Mouse (Mus musculus) adrenal gland, adult 8-10 months (tissue): ENCODE measurements around the gene Nln. TPM values are rescaled to one million over a fixed set of nuclear protein-coding genes. Genes with fewer than 3 reads are reported as not detected.

Experiments
- DNase-seq: peaks from one replicate; pipeline ENCODE4 v3.0.0; 2022
- total RNA-seq, 4 experiments: library from RNA; stranded (reverse); gene quantifications; 2 replicates each; pipeline ENCODE4 v1.2.4; 2022

The Nln gene
- total RNA-seq, 4 experiments from 2014 or later = 14.4 to 19.6 (median 16.5) TPM

GRCm38 (mm10) chr13:104095955-104096354 is 13.5 kb downstream of the Nln start:
- DNase-seq = no peak

DNA sequence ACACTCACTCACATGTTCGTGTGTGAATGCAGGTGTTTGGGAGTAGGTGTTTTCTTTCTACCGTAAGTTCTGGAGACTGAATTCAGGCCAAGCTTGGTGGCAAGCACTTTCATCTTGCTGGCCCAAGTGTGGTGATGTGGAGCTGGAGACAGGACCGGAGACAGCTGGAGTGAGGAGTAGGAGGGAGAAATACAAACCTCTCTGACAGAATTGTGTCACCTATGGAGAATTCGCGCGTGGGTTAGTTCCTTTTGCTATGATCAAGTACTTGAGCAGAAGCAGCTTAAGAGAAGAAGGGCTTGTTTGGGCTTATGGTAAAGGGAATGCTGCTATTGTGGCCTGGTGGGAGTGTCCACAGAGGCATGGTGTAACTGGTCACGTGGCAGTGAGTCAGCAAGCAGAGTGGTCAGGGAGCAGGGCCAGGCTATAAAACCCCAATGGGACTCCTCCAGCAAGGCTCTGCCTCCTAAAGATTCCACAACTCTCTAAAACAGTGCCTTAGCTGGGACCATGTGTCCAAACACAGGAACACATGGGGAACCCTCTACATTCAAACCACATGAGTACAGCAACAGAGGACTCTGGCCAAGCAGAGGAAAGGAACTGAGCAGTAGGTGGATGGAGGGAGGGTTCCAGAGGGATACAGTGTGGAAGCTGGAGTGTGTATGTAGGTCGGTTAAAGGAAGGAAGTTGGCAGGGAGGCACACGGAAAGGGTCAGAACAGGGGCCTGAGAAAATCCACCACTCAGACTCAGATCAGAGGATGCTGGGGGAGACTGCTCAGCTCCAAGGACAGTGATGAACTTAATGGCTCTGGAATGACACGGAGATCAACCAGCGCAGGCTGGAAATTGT is 14.7 kb downstream of the Nln start:
- no peak for DNase-seq

- DNase-seq = no peak
These were observed 17.7 kb downstream of the Nln start for GRCm38 (mm10) chr13:104091734-104092133.

DNA sequence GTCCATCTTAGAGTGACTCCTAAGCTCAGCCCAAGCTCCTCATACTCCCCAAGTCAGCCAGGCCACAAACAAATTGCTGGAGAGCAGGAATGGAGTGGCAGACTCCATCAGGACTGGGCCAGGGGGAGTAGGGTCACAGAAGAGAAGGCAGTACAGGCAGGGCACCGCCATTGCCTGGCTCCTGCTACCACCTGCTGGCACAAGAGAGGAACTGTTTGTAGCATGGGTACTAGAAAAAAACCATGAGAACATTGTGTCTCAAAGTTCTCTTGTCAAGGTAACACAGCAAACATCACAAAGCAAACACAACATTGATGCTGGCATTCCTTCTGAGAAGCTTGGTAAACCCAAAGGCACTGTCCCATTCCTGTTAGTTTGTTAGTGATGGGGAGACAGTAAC is 20.0 kb downstream of the Nln start:
- DNase-seq = no peak

DNA sequence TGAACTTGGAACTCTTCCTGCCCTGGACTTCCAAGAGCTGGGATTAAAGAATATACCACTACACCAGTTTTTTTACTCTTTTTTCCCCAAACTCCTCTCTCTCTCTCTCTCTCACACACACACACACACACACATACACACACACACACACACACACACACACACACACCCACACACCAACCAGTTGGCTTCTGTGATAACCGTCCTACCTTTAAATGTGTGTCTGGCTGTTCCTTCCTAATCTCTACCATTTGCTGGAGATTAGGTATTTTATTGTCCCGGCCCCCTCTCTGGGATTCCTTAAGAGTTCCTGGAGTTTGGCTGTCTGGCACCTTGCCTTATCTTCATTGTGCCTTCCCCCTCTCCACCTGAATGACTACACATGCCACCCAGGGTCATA is 24.8 kb downstream of the Nln start:
- DNase-seq = no peak

DNA sequence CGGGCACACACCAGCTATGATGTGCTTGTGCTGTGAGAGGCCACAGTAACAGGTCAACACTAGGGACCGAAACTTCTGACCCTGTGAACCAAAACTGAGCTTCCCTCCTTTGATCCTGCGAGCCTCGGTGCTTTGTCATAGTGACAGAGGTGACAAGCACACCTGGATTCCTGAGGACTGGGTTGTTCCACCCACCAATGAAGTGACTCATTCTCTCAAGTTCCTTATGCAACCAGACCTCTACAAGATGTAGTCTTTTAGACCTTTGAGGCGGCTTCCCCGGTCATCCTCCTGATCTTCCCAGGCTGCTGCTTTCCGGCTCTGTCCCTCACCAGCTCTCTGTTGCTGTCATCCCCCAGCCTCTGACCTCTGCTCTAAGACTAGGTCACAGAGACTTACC is 26.9 kb downstream of the Nln start:
- no peak for DNase-seq

- no peak for DNase-seq
These were observed 32.4 kb downstream of the Nln start for GRCm38 (mm10) chr13:104076993-104077392.

GRCm38 (mm10) chr13:104074731-104075130 is 34.7 kb downstream of the Nln start:
- DNase-seq = no peak

DNA sequence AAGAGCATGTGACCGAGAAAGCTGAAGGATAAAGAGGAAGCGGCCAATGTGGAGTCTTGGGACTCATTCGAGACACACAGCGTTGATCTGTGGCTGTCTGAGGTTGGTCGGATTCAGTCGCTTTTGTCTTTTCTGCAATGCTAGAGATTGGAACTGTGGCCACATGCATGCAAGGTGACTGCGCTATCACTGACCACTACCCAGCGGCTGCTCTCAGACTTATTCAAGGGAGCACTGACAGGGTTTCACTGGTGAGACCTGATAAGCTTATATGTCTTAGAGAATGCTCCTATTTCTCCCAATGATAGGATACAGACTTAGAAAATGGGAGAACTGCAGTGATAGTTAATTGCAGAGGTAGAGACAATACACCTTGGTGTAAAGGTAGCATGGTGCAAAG is 35.2 kb downstream of the Nln start:
- no peak for DNase-seq

- DNase-seq = no peak
These were observed 37.1 kb downstream of the Nln start for GRCm38 (mm10) chr13:104072351-104072750.

- no peak for DNase-seq
These were observed 38.7 kb downstream of the Nln start for GRCm38 (mm10) chr13:104070703-104071102.

DNA sequence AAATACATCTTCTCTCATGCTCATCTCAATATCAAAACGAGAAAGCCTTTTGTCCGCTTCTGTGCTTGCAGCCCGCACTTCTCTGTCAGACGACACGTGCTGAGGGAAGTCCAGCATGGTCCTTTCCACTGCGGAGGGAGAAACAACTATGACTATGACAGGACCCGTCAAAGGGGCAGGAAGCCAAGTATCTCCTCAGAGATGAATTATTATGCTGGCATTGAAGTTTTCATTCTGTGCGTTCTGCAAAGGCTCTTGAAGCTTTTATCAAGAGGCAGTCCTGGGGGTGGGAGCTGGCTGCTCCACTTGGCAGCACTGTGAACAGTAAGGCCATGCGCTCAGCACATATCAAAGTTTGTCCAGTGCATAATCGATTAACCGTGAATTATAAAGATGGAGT is 40.2 kb downstream of the Nln start:
- peak; percentile 39 for DNase-seq

DNA sequence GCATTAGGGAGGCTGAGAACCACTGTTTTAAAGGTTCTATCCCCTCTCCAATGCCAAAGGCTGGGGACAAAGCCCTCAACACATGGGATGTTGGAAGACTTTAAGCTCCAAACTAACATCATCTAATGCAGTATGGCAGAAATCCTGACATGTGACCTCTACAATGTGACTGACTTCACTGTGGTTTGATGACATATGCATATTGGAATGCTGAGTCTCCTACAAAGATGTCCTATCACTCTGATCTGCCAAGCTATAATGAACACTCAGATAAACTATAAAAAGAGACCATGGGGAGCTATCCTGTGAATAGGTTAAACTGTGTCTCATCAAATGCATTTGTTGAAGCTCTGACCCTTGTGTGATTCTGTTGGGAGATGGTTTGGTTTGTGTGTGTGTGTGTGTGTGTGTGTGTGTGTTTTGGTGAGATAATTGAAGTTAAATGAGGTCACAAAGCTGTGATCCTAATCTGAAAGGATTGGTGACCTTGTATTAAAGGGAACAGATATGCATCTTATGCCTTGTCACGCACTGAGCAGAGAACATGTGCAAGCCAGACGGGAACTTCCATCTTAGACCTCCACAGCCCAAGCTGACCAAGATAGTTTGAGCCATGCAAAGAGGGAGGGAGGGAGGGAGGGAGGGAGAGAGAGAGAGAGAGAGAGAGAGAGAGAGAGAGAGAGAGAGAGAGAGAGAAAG is 43.6 kb downstream of the Nln start:
- no peak for DNase-seq

DNA sequence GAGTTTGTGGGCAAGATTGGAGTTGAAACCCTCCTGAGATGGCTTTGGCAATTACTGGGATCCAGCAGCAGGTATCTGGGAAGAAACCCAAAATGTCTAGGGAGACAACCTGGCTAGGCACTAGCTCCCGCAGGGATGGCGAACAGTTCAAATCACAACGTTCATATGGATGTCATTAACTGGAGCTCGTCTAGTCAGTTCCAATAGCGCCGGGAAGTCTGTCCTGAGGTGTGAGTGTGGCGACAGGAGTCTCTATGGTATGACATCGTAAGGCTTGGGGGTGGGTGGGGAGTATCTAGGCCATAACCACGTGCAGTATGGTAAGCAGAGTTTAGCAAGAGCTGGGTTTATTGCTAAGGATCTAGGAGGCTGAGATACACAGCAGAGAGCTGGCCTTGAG is 46.4 kb downstream of the Nln start:
- DNase-seq = no peak

DNA sequence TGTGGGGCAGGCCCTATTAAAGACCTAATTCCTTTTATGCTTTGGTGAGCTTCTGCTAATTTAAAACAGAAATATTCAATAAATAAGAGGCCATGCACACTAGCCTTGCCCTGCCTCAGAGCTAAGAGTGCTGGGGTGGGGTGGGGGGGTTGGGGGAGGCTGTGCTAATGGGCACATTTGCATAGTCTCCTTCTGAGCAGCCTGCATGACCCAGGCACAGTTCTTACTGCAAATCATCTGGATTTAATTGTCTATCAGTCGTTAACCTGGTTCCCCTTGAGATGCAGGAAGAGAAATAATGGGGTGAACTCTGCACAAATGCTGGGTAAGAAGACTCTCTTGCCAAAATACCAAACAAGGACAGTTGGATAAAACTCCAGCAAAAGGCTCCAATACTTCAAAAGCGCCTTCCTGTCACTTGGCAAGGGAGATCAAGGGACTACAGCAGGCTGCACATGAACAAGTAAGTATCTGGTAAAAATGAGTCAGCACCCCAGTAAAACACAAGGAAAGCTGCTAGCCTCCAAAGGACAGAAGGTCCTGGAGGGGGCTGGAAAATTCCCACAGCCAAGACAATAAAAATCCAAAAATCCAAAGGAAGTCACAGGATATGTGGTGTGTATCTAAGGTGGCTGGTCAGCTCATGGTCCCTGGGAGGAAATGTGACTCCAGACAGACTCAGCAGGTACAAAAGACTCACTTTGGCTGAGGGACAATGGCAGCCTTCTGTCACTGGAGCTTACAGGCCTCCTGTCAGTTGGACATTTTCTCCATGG is 47.3 kb downstream of the Nln start:
- peak; percentile 45 for DNase-seq

- DNase-seq = no peak
These were observed 49.2 kb downstream of the Nln start for GRCm38 (mm10) chr13:104060231-104060630.

DNA sequence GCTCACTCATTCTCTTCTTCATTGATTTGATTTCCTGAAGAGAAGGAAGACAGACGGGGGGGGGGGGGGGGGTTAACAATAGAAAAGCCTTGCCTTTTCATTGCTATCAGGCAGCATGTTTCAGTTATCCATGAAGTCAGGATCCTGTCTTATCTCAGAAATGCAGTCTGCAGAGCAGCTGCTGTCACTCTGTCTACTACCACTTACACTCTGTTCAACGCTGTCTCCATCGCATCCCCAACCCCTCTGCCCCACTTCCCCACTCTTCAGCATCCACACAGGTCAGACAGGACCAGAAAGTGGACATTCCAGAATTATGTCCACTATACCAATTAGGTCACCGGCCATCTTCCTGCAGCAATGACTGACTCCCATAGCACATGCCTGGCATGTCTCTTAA is 49.9 kb downstream of the Nln start:
- DNase-seq = no peak

- no peak for DNase-seq
These were observed 50.7 kb downstream of the Nln start for GRCm38 (mm10) chr13:104058761-104059160.

GRCm38 (mm10) chr13:104052271-104052753 is 57.1 kb downstream of the Nln start:
- DNase-seq = no peak

GRCm38 (mm10) chr13:104048835-104049234 is 60.6 kb downstream of the Nln start:
- DNase-seq = no peak

- no peak for DNase-seq
These were observed 64.3 kb downstream of the Nln start for GRCm38 (mm10) chr13:104045108-104045507.

DNA sequence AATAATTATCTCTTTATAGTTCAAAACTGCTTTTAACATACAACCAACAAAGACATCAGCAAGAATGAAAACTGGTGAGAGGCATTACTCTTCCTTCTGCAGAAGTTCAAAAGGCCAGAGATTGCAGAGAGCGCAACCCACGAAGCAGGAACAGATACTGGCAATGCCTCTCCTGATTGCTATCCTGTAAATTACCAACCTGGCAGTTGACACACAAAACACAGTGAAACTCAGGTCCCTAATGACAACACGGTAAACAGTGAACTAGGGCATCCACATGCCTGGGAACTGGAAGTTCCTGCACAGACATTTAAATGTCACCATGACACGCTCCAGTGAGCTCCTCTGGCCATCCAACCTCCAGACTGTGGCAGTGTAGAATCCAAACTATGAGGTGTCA is 65.1 kb downstream of the Nln start:
- no peak for DNase-seq

DNA sequence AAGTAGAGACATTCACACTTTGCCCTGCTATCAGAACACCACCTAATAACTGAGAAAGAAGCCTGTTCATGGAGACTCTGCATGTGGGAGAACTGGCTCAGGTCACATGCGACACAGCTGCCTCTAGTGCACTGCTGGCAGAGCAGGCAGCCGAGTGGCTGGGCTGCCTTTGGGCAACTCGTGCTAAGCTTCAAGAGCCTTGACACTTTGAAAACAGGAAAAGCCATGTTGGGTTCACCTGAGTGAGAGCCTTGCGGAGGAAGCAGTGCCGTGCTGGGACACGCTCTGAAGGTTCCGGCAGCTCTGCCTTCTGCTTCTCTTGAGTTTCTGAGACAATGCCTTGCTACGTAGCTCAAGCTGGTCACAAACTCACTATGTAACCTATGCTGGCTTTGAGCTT is 66.7 kb downstream of the Nln start:
- no peak for DNase-seq
